Mouse (Mus musculus): ENCODE measurements at regions not wholly inside any gene's neighbourhood (a gene's known extent, or its start where the extent isn't known, plus 50 kb on each side); places are given as distances from the start of the nearest gene placed in this dataset.

GRCm38 (mm10) chr8:11959466-11959865 is 119.2 kb downstream of the Tex29 start:
- H3K9ac ChIP-seq (replicated peaks; ENCODE audit: low read depth, low read length): no peak overlapping the region
- H3K27ac ChIP-seq (ENCODE audit: low read depth): no peak overlapping the region
- no peak for TF ChIP-seq EP300 (IDR thresholded peaks at IDR 0.05; ENCODE audit: low read depth)
- no peak for TF ChIP-seq CTCF (IDR thresholded peaks at IDR 0.05; ENCODE audit: low read depth)
- 70% methylated on average over 4 of the region's 4 CpGs for WGBS
- H3K27me3 ChIP-seq (ENCODE audit: control insufficient read depth, insufficient read depth, low read length): 0 out of 2 replicates have a peak, but pooled peaks cover 7% of the 10 kb centered on the region
- no peaks in the 10 kb centered on the region for H3K4me1 ChIP-seq (ENCODE audit: control insufficient read depth, insufficient read depth)
- no peak overlapping the region for H3K4me3 ChIP-seq (ENCODE audit: low read depth, low read length)
- H3K36me3 ChIP-seq (replicated peaks; ENCODE audit: control insufficient read depth, insufficient read depth, low read length): no peaks in the 10 kb centered on the region
- H3K4me2 ChIP-seq (ENCODE audit: low read depth, low read length): no peak overlapping the region
- DNase-seq (ENCODE audit: low spot score): no peak
- no peaks in the 10 kb centered on the region for H3K9me3 ChIP-seq (replicated peaks; ENCODE audit: control insufficient read depth, low read length)
- ATAC-seq (ENCODE audit: insufficient read depth, low read depth): no peak

DNA sequence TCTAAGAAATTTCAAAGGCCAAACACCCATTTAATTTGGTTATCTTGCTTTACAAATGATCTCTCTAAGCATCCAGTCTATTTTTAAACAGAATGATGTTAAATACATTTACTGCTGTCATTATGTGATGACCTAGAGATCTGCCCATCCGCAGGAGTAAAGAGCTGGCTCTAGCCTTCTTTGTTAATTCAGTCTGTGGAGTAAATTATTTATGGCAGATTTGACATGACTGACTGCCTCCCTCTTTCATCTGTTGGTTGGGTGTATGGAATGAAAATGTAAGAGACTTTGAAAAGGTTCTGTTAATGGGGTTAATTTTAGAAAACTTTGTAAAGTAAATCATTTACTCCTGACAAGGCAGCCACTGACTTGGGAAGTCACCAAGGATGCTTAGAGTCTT is 123.3 kb downstream of the Tex29 start:
- Histone ChIP-seq H3K4me1 (ENCODE audit: control insufficient read depth, insufficient read depth) (no peaks in the 10 kb centered on the region), H3K9me3 (replicated peaks; ENCODE audit: control insufficient read depth, low read length) (no peaks in the 10 kb centered on the region), H3K27me3 (ENCODE audit: control insufficient read depth, insufficient read depth, low read length) (no peaks in the 10 kb centered on the region), H3K4me2 (ENCODE audit: low read depth, low read length) (no peak overlapping the region), H3K4me3 (ENCODE audit: low read depth, low read length) (no peak overlapping the region), H3K27ac (ENCODE audit: low read depth) (no peak overlapping the region), H3K36me3 (replicated peaks; ENCODE audit: control insufficient read depth, insufficient read depth, low read length) (no peaks in the 10 kb centered on the region), H3K9ac (replicated peaks; ENCODE audit: low read depth, low read length) (no peak overlapping the region)
- DNase-seq (ENCODE audit: low spot score) (no peak), ATAC-seq (ENCODE audit: insufficient read depth, low read depth) (no peak)
- TF ChIP-seq CTCF (IDR thresholded peaks at IDR 0.05; ENCODE audit: low read depth): no peak
- TF ChIP-seq EP300 (IDR thresholded peaks at IDR 0.05; ENCODE audit: low read depth): no peak
- 55% methylated on average over 1 of the region's 1 CpGs for WGBS

DNA sequence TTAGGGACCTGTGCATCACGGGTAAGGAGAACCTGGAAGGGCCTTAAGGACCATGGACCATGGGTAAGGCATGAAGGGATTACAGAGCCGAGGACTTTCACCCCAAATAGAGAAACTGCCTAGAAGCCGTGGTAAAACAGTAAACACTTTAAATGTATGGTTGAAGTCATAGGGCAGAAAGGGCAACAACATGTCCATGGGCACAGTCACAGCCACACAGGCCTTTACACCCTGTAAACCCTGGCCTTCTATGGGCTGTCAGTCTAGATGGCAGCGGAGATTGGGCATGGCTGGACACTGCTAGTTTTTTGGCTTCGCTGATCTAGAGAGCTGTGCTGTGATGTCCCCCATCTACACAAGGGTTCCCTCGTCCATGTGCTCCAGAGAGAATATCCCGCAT is 127.4 kb downstream of the Tex29 start:
- Histone ChIP-seq H3K36me3 (replicated peaks; ENCODE audit: control insufficient read depth, insufficient read depth, low read length) (no peaks in the 10 kb centered on the region), H3K27ac (ENCODE audit: low read depth) (no peak overlapping the region), H3K4me1 (ENCODE audit: control insufficient read depth, insufficient read depth) (no peaks in the 10 kb centered on the region), H3K9ac (replicated peaks; ENCODE audit: low read depth, low read length) (no peak overlapping the region), H3K27me3 (ENCODE audit: control insufficient read depth, insufficient read depth, low read length) (no peaks in the 10 kb centered on the region), H3K9me3 (replicated peaks; ENCODE audit: control insufficient read depth, low read length) (no peaks in the 10 kb centered on the region), H3K4me2 (ENCODE audit: low read depth, low read length) (no peak overlapping the region), H3K4me3 (ENCODE audit: low read depth, low read length) (no peak overlapping the region)
- TF ChIP-seq EP300 (IDR thresholded peaks at IDR 0.05; ENCODE audit: low read depth) (no peak), CTCF (IDR thresholded peaks at IDR 0.05; ENCODE audit: low read depth) (no peak)
- WGBS: 77% methylated on average over 7 of the region's 7 CpGs
- DNase-seq (ENCODE audit: low spot score) (no peak), ATAC-seq (ENCODE audit: insufficient read depth, low read depth) (no peak)

DNA sequence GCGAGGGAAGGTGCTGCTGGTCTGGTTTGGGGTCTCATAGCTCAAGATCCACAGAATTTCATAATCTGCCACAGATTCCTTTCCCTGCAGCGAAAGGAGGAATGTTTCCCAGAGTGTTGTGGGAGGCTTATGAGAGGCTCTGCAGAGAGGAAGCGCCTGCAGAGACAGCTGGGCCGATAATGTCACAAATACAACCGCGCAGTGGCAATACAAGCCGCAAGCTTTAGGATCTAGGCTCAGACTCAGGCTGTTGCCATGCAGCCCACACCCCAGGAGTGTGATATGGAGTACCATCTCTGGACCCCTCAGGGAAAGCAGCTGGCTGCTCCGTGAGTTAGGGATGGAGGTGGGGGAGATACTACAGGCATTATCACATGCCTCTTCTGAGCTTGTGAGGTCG is 130.2 kb downstream of the Tex29 start:
- Histone ChIP-seq H3K27me3 (ENCODE audit: control insufficient read depth, insufficient read depth, low read length) (0 out of 2 replicates have a peak, but pooled peaks cover 3% of the 10 kb centered on the region), H3K4me3 (ENCODE audit: low read depth, low read length) (no peak overlapping the region), H3K36me3 (replicated peaks; ENCODE audit: control insufficient read depth, insufficient read depth, low read length) (no peaks in the 10 kb centered on the region), H3K4me1 (ENCODE audit: control insufficient read depth, insufficient read depth) (no peaks in the 10 kb centered on the region), H3K9me3 (replicated peaks; ENCODE audit: control insufficient read depth, low read length) (no peaks in the 10 kb centered on the region), H3K9ac (replicated peaks; ENCODE audit: low read depth, low read length) (no peak overlapping the region), H3K4me2 (ENCODE audit: low read depth, low read length) (no peak overlapping the region), H3K27ac (ENCODE audit: low read depth) (no peak overlapping the region)
- ATAC-seq (ENCODE audit: insufficient read depth, low read depth) (no peak), DNase-seq (ENCODE audit: low spot score) (no peak)
- 78% methylated on average over 9 of the region's 9 CpGs for WGBS
- TF ChIP-seq EP300 (IDR thresholded peaks at IDR 0.05; ENCODE audit: low read depth) (no peak), CTCF (IDR thresholded peaks at IDR 0.05; ENCODE audit: low read depth) (no peak)

DNA sequence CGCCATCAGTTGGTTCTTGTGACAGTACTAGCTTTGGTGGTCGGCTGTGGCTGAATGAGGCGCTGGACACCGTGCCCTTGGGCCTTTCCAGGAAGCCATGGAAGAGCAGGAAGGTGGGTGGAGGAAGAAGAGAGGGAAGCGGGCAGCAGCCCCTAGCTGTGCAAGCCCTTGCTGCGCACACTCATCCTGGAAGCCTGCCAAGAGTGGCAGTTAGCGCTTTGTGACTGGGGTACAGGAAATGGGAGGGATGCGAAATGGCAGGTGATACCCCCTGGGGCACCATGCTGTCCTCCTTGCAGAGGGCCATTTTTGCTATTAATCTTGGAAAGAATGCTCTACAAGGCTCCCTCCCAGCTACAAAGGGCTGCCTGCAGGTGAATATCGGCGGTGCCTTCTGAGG is 133.2 kb downstream of the Tex29 start:
- no peak for ATAC-seq (ENCODE audit: insufficient read depth, low read depth)
- no peak for DNase-seq (ENCODE audit: low spot score)
- Histone ChIP-seq H3K27ac (ENCODE audit: low read depth) (no peak overlapping the region), H3K4me2 (ENCODE audit: low read depth, low read length) (no peak overlapping the region), H3K36me3 (replicated peaks; ENCODE audit: control insufficient read depth, insufficient read depth, low read length) (no peaks in the 10 kb centered on the region), H3K27me3 (ENCODE audit: control insufficient read depth, insufficient read depth, low read length) (0 out of 2 replicates have a peak, but pooled peaks cover 3% of the 10 kb centered on the region), H3K4me3 (ENCODE audit: low read depth, low read length) (no peak overlapping the region), H3K9me3 (replicated peaks; ENCODE audit: control insufficient read depth, low read length) (no peaks in the 10 kb centered on the region), H3K4me1 (ENCODE audit: control insufficient read depth, insufficient read depth) (no peaks in the 10 kb centered on the region), H3K9ac (replicated peaks; ENCODE audit: low read depth, low read length) (no peak overlapping the region)
- TF ChIP-seq CTCF (IDR thresholded peaks at IDR 0.05; ENCODE audit: low read depth) (no peak), EP300 (IDR thresholded peaks at IDR 0.05; ENCODE audit: low read depth) (no peak)
- 54% methylated on average over 10 of the region's 10 CpGs for WGBS

DNA sequence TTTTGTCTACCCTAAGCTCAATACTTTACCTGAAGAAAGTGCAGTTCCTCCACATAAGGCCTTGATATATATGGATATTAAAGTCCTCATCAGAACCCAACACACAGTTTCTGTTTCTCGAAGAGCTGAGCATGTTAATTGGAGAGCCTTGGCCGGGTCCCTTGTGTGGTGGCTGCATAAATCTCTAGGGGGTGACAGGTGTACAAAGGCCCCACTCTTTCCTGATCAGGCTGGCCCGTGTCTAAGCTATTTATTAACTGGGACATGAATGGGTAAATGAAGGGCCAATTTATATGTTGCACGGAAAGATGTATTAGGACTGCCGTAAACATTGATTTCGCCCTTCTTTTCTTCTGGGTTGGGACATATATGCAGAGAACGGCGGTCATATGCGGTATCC is 136.8 kb downstream of the Tex29 start:
- ATAC-seq (ENCODE audit: insufficient read depth, low read depth) (no peak), DNase-seq (ENCODE audit: low spot score) (no peak)
- H3K9ac ChIP-seq (replicated peaks; ENCODE audit: low read depth, low read length): no peak overlapping the region
- TF ChIP-seq EP300 (IDR thresholded peaks at IDR 0.05; ENCODE audit: low read depth) (no peak), CTCF (IDR thresholded peaks at IDR 0.05; ENCODE audit: low read depth) (no peak)
- no peak overlapping the region for H3K4me3 ChIP-seq (ENCODE audit: low read depth, low read length)
- H3K36me3 ChIP-seq (replicated peaks; ENCODE audit: control insufficient read depth, insufficient read depth, low read length): no peaks in the 10 kb centered on the region
- H3K27ac ChIP-seq (ENCODE audit: low read depth): no peak overlapping the region
- no peak overlapping the region for H3K4me2 ChIP-seq (ENCODE audit: low read depth, low read length)
- 81% methylated on average over 9 of the region's 9 CpGs for WGBS
- 0 out of 2 replicates have a peak, but pooled peaks cover 3% of the 10 kb centered on the region for H3K27me3 ChIP-seq (ENCODE audit: control insufficient read depth, insufficient read depth, low read length)
- no peaks in the 10 kb centered on the region for H3K9me3 ChIP-seq (replicated peaks; ENCODE audit: control insufficient read depth, low read length)
- H3K4me1 ChIP-seq (ENCODE audit: control insufficient read depth, insufficient read depth): 0 out of 2 replicates have a peak, but pooled peaks cover 7% of the 10 kb centered on the region
